Mouse (Mus musculus): ENCODE results near the gene Git1. TPM values are rescaled to one million over a fixed set of nuclear protein-coding genes. Genes with fewer than 3 reads are reported as not detected.

Git1 gene
- total RNA-seq, 2 experiments from 2014 or later = 55.2 to 57.1 TPM

DNA sequence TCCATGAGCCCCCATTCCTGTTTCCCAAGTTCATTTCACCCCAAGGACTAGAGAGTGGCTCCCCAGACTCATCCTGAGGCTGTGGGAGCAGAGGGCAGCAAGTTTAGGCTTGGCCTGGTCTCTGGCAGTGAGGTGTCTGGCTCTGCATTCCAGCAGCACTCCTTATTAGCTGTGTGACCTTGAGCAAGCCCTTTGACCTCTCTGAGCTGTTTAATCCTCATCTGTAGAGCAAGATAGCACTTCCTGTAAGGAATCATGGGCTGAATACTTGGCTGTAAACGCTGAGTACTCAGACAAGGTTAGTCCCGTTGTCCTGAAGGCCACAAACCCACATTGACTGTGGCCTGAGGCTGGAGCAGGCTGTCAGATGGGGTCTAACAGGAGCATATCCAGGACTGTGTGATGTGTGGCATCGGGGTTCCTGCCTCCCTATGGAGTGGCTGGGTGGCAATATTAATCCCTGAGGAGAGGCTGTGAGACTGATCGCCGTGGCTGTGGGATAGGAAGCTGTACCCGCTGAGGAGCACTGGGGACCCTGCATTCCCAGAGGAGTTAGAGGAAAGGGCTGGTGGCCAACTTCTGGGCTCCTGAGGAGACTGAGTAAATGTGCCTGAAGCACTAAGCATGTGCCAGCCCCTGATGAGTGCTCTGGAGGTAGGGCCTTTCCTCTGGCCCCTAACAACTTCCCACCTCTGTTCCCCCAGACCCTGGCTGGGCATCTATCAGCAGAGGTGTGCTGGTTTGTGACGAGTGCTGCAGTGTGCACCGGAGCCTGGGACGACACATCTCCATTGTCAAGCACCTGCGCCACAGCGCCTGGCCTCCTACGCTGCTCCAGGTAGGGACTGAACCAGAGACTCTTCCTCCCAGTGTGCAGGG is 5.1 kb downstream of the Git1 start:
- intact Hi-C loops (cut with DNase I) = no loop called here
- DNase-seq = no peak

DNA sequence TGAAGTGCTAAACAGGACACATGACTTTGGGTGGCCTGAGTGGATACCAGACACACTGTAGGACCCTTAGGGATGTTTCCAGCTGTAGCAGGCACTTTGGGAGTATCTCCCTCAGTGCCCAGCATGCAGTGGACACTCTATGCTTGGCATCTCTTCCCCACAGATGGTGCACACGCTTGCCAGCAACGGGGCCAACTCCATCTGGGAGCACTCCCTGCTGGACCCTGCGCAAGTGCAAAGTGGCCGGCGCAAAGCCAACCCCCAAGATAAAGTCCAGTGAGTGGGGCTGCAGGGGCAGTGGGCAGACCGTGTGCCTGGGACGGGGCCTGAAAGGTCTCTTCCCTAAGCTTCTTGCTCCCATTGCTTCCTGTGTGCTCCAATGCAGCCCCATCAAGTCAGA is 6.0 kb downstream of the Git1 start:
- intact Hi-C loops (cut with DNase I) = no loop called here
- DNase-seq = no peak

DNA sequence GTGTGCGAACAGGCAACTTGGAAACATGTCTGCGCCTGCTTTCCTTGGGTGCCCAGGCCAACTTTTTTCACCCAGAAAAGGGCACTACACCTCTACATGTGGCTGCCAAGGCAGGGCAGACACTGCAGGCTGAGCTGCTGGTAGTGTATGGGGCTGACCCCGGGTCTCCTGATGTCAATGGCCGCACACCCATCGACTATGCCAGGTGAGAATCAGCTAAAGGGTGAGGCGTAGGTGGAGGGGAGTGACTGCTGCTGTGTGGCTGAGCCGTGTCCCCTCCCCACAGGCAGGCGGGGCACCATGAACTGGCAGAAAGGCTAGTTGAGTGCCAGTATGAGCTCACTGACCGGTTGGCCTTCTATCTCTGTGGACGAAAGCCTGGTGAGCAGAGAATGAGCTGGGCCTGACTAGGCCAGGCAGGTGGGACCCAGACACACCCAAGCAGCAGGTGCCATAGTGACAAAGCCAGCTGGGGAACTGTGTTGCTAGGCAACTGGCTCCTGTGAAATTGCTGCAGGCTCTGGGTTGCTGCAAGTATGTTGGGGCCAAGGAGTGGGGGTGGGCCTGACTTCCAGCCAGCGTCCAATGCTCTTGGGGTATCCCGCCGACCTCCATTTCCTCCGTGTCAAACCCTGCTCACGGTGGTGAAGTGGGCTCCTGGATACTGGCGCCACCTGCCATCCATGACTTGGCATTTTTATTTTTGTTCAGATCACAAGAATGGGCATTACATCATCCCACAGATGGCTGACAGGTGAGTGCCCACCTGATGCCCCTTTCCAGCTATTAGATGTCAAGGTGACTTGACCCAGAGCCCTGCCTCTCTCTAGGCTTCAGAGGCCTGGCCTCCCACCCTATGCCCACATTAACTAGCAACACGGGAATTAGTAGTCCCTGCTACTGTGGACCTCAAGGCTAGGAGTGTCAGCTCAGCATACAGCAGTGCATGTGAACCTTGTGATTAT is 7.3 kb downstream of the Git1 start:
- intact Hi-C loops (cut with DNase I) = loop anchor here (2.0 kb wide), 1 partner anchor 184 kb away; no protein-coding TSS in a partner anchor
- DNase-seq = no peak

DNA sequence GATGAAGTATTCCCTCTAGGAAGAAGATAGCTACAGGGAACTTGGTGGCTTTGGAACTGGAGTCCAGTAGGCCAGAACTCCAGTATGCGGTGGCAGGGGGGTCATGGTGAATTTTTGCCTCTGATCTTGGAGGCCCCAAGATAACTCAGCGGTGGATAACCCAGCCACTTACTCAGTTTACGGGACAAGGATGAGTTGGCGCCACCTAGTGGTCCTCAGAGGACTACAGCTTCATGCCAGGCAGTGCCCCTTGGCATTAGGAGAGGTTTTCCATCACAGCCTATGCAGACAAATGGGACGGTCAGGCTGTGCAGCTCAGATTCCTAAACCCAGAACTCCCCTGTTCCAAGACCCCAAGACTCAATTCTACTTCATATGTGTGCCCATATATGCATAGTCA is 8.0 kb downstream of the Git1 start:
- intact Hi-C loops (cut with DNase I) = loop anchor here (2.0 kb wide), 1 partner anchor 185 kb away; no protein-coding TSS in a partner anchor
- peak; percentile 80 to 83 for DNase-seq

DNA sequence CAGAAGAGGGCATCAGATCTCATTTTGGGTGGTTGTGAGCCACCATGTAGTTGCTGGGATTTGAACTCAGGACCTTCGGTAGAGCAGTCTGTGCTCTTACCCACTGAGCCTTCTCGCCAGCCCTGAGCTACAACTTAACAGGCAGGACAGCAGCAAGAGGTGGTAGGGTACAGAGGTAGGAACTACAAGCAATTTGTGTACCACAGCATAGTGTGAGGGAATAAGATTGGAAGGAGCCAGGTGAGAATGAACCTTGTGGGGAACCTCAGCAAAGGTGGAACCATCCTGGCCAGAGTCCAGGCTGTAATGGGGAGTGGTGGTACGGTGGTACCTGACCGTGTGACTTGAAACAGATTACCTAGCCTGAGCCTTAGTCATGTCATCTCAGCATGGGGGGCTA is 8.6 kb downstream of the Git1 start:
- intact Hi-C loops (cut with DNase I) = loop anchor here (2.0 kb wide), 1 partner anchor 185 kb away; no protein-coding TSS in a partner anchor
- no peak for DNase-seq

DNA sequence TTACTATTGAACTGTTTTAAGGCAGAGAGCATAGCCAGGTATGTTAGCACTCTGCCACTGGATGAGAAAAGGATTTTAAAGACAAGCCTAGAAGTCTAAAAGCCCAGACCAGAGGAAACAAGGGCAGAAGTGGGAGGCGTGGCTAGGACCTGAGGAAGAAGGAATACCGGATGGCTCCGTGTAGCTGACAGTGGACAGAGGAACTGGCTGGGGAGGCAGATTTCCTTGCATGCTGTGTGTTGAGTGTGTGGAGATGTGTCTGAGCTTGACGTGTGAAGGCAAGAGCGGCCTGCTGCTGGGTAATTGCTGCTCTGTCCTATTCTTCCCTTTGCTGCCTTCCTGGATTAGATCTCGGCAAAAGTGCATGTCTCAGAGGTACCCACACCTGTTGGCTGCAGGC is 9.1 kb downstream of the Git1 start:
- intact Hi-C loops (cut with DNase I) = no loop called here
- DNase-seq = no peak

DNA sequence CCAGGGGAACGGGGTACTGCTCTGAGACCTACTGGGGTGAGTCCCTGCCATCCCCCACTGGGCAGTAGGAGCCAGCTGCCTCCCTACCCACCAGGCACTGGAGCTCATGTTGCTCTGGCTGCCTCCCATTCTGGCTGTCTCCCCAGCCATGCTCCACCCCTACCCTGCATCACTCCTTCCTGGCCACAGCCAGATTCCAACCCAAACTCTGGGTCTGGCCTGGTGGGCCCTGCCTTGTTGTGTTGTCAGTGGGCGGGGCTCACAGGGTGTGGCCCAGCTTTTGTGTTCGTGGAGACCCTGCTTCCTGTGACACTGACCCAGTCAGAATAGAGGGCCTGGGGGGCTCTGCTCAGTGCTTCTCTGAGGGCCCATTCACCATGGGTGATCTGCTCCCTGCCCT is 10.1 kb downstream of the Git1 start:
- intact Hi-C loops (cut with DNase I) = no loop called here
- no peak for DNase-seq

DNA sequence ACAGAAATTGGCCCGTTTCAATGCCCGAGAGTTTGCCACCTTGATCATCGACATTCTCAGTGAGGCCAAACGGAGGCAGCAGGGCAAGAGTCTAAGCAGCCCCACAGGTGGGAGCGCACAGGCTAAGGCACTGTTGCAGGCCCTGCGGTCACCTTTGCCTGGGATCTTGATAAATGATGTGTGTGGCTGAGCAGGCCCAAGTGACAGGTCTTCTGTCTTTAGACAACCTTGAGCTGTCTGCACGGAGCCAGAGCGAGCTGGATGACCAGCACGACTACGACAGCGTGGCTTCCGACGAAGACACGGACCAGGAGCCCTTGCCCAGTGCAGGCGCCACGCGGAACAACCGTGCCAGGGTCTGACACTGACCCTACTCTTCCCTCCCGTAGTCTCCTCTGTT is 11.0 kb downstream of the Git1 start:
- intact Hi-C loops (cut with DNase I) = no loop called here
- DNase-seq = no peak

DNA sequence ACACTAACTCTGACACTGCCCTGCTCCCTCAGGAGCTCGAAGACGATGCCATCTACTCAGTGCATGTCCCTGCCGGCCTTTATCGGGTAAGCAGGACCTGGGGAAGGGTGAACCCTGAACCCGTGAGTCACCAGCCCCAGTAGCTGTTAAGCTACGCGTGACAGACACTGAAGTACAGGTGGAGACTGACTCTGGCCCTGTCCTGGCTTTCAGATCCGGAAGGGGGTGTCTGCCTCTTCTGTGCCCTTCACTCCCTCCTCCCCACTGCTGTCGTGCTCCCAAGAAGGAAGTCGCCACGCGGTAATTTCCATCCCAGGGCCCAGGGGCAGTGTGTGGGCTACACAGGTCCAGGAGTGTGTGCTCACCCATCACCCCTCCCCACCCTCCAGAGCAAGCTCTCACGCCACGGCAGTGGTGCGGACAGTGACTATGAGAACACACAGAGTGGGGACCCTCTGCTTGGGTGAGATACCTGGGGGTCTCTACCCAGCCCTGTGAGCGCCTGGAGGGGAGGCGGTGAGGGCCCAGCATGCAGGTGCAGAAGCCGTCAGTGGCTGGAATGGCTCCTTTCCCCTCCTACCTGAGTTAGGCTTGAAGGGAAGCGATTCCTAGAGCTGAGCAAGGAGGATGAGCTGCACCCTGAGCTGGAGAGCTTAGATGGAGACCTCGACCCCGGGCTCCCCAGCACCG is 12.1 kb downstream of the Git1 start:
- intact Hi-C loops (cut with DNase I) = loop anchor here (5.0 kb wide), 1 partner anchor 127 kb away; no protein-coding TSS in a partner anchor

DNA sequence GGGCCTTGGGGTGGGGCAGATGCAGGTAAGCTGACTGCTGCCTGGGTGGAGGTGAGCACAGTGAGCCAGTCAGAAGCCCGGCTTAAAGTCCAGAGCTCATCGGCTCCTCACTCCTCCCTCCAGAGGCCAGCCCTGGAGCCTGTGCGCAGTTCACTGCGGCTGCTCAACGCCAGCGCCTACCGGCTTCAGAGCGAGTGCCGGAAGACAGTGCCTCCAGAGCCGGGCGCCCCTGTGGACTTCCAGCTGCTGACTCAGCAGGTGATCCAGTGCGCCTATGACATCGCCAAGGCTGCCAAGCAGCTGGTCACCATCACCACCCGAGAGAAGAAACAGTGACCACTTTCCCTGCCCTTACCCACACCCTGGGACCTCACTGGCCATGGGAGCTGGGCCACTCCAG is 12.9 kb downstream of the Git1 start:
- intact Hi-C loops (cut with DNase I) = loop anchor here (2.0 to 5.0 kb wide), 2 partner anchors 15 to 126 kb away; no protein-coding TSS in a partner anchor
- DNase-seq = no peak

More for the DNA sequence above, 12.1 kb downstream of the Git1 start:
- DNase-seq = no peak

DNA sequence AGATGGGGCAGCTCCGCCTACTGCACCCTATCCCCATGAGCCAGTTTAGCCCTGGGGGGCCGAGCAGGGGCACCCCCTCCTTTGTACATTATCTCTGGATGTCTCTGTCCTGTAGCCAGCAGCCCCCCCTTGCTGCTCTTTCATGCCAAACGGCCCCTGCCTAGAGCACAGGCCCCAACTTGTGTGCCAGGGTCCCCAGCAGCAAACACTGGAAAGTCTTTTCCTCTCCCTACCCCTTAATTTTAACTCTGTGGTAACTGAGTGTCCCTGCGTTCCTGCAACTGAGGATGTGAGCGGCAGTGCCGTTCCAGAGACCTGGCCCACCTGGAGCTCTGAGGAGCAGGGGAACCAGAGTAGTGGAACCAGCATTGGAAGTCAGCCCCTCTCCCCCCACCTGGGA is 13.6 kb downstream of the Git1 start:
- peak in 1 of 2 experiments; percentile 2 for DNase-seq
- intact Hi-C loops (cut with DNase I) = loop anchor here (2.0 to 5.0 kb wide), 2 partner anchors 16 to 125 kb away; no protein-coding TSS in a partner anchor

DNA sequence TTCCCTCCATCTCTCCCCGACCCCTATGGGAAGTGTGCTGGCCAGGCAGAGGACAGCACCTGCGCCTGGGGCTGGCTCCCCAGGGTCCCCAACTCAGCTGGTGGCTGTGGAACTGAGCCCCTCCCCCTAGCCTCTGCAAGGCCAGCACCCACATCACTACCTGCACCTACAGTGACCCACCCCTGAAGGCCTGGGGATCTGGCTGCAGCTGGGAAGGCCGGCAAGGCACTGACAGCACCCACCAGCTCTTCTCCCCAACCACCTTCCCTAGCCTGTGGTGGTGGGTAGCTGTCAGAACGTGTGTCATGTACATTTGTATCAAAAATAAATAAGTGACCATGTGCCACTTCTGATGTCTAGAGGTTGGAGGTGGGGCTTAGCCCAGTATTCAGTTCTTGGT is 14.1 kb downstream of the Git1 start:
- intact Hi-C loops (cut with DNase I) = loop anchor here (2.0 to 5.0 kb wide), 2 partner anchors 17 to 125 kb away; no protein-coding TSS in a partner anchor
- peak in 1 of 2 experiments; percentile 12 for DNase-seq

DNA sequence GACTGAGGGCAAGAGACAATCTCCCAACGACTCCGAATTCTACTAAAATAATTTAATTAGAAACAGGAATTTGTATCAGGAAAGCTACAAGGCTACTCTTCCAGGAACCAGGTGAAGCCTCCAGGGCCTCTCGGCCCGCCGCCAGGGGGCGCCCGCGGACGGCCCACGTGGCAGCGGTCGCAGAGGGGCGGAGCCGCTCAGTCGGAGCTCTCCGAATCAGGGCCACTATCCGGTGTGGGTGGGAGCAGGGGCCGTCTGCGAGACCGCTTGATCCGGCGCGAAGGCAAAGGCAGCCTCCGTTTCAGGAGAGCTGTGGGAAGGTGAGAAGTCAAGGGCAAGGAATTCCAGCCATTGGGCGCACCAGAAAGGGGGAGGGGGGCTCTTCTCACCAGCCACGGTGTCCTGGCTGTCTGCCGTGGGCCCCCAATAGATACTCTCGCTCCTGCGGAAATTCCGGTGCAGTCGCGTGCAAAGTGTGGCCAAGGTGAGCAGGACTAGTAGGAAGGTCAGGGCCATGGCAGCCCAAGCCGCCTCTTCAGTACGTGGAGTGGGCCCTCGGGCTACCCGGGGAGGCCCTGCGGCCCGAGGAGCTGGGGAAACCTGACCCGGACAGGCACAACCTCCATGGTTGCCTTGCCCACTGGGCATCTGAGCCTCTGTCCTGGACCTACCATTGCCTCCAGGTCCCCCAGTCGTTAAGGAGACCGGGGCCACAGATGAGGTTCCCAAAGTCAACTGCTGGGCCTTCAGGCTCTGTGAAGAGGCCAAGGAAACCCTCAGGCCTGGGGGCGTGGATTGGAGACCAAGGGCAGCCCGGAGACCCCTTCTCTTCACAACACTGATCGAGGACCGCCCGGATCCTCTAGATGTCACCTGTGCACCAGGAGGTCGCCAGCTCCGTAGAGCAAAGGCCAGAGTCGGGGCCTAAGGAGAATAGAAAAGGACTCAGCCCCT is 15.0 kb downstream of the Git1 start:
- intact Hi-C loops (cut with DNase I) = loop anchor here (5.0 kb wide), 1 partner anchor 124 kb away; no protein-coding TSS in a partner anchor
- DNase-seq = peak; percentile 86 to 89

DNA sequence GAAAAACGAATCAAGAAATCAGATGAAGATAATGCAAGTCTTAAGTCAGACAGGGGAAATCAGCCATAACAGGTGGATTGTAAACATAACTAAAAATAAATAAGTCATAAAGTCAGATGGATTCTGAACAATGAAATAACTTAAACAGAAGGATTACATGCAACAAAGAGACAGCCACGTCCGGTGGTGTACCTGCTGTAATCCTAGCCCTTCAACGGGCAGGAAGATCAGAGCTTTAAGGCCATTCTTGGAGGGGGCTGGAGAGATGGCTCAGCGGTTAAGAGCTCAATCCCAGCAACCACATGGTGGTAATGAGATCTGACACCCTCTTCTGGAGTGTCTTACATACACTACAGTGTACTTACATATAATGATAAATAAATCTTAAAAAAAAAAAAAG is 18.0 kb downstream of the Git1 start:
- DNase-seq = no peak
- intact Hi-C loops (cut with DNase I) = loop anchor here (5.0 kb wide), 1 partner anchor 96 kb away; the partner anchor contains the start of gene Taok1

DNA sequence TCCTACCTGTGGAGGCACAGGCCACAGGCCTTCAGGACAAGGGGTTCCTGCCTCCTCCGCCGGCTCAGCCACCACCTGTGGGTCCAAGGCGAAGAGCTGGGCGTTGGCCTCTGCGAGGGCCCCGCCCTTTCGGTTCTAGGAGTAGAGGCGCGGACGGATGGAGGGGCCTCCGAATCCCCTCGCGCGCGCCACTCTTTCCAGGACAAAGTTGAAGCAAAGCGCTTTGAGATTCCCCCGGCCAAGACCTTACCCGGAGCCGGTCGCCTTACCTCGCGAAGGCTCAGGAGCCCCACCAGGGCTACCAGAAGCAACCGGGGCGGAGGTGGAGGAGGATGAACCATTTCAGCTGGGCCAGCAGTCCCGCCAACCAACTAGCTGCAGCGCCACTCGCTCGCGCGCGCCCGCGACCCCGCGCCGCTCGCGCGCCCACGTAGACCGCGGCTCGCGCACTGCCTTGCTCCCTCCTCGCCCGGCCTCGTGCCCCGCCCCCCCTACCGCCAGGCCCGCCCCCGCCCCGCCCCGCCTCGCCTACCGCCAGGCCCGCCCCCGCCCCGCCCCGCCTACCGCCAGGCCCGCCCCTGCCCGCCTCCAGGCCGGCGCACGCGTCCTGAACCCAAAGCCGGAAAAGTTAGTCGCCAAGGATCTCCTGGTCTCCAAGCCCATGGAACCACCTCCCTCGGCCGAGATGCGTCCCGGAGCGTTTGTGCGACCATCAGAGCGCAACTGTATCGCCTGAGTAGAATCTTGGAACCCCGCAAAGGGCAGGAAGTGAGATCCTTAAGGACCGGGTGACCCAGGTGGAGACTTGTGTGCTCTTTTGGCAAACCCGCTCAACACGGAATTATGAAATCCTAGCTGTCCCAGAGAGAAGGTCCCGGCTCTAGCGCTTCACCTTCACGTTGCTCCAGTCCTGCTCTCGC is 19.8 kb downstream of the Git1 start:
- intact Hi-C loops (cut with DNase I) = loop anchor here (5.0 kb wide), 1 partner anchor 94 kb away; the partner anchor contains the start of gene Taok1
- peak; percentile 85 to 89 for DNase-seq

DNA sequence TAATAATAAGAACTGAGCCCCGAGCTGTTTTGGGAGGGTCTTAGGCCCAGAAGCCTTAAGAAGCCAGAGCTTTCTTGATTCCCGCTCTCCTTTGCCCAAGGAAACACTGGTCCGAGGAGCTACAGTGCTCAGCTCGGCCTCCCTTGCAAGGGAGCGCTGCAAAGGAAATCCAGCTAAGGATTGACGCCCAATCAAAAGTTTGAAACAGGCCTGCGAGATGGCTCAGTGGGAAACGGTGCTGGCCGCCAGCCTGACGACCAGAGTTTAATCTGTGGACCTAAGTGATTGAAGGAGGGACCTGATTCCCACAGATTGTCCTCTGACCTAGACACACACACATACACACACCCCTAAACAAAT is 20.4 kb downstream of the Git1 start:
- intact Hi-C loops (cut with DNase I) = loop anchor here (5.0 kb wide), 1 partner anchor 94 kb away; the partner anchor contains the start of gene Taok1
- DNase-seq = no peak

DNA sequence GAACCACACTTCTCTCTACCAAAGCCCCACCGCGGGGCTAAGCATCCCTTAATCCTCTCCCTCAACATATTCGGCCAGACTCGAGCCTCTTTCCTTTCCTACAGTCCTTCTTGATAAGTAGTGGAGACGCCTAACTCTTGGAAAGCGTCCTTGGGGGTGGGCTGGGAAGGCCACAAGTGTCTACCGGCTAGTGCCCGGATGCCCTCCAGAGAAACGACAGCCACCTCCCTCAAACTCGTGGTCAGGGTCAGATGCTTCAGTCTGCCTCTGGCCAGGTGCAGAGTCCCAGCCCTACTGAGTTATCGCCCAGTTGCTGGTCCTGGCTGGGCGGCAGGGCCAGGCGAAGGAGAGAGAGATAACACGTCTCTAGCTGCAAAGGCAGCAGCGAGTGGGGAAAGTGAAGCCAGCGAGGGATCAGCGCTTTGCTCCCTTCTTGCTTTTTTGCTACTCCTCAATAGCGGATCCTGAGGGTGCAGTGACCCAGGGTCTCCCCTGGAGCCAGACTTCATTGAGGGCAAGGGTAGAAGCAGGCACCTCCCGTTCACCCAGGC is 21.0 kb downstream of the Git1 start:
- DNase-seq = no peak
- intact Hi-C loops (cut with DNase I) = loop anchor here (5.0 kb wide), 1 partner anchor 93 kb away; the partner anchor contains the start of gene Taok1
